Mouse (Mus musculus) heart, embryonic 12.5 days (tissue): ENCODE data around the gene Dusp13. TPM values are rescaled to one million over a fixed set of nuclear protein-coding genes. Genes with fewer than 3 reads are reported as not detected.

ENCODE experiments used
- ATAC-seq: fragments of 200-750 bp; cut with Nextera tagmentation; 2 replicates; pipeline ENCODE4 v1.8.0; 2017; ENCODE audit warnings: moderate TSS enrichment, moderate library complexity; ENCODE audit not compliant: insufficient number of reproducible peaks, low FRiP score
- H3K27ac ChIP-seq: fragments of 300-500 bp; sonication (generic); 2 replicates; pipeline ENCODE4 v1.5.1; 2016; ENCODE audit warnings: mild to moderate bottlenecking, moderate library complexity; ENCODE audit not compliant: poor library complexity, severe bottlenecking
- H3K27me3 ChIP-seq: fragments of 300-500 bp; sonication (generic); replicated peaks from 2 replicates; pipeline ENCODE4 v1.6.1; 2016; ENCODE audit warnings: mild to moderate bottlenecking, moderate library complexity
- H3K36me3 ChIP-seq: fragments of 300-500 bp; sonication (generic); 2 replicates; pipeline ENCODE4 v1.6.1; 2016; ENCODE audit warnings: mild to moderate bottlenecking, moderate library complexity
- H3K4me1 ChIP-seq: fragments of 300-500 bp; sonication (generic); replicated peaks from 2 replicates; pipeline ENCODE4 v1.6.1; 2016; ENCODE audit warnings: mild to moderate bottlenecking
- H3K4me2 ChIP-seq: fragments of 300-500 bp; sonication (generic); 2 replicates; pipeline ENCODE4 v1.6.1; 2016; ENCODE audit warnings: mild to moderate bottlenecking, moderate library complexity
- H3K4me3 ChIP-seq: fragments of 300-500 bp; sonication (generic); 2 replicates; pipeline ENCODE4 v1.5.1; 2016; ENCODE audit warnings: mild to moderate bottlenecking
- H3K9ac ChIP-seq: fragments of 300-500 bp; sonication (generic); 2 replicates; pipeline ENCODE4 v1.6.1; 2016; ENCODE audit warnings: mild to moderate bottlenecking, moderate library complexity
- H3K9me3 ChIP-seq: fragments of 300-500 bp; sonication (generic); replicated peaks from 2 replicates; pipeline ENCODE4 v1.6.1; 2016; ENCODE audit warnings: mild to moderate bottlenecking, moderate library complexity
- WGBS: fragments of 180-500 bp; shearing (Covaris S2); methylation state at CpG from one replicate; pipeline ENCODE4 v1.1.7; 2016; 5-methylcytosine and 5-hydroxymethylcytosine counted together
- polyA plus RNA-seq: library from polyadenylated mRNA; unstranded; fragments of >200 nt; fragmentation: Nextera tagmentation; extraction: Ambion mirVana; gene quantifications from 2 replicates; pipeline ENCODE4 v1.2.1, GENCODE M21; 2016

The Dusp13 gene
- 0.23 TPM in 1 of 2 replicates, not detected in the other for polyA plus RNA-seq

- Histone ChIP-seq H3K9ac (peak within 1 kb of the TSS; percentile 92), H3K4me3 (peak within 1 kb of the TSS; percentile 91), H3K36me3 (no peaks in the 10 kb centered on the region), H3K9me3 (no peaks in the 10 kb centered on the region), H3K4me2 (peak within 1 kb of the TSS; percentile 71), H3K27ac (peak within 1 kb of the TSS; percentile 87), H3K4me1 (peaks cover 13% of the 10 kb centered on the region), H3K27me3 (no peaks in the 10 kb centered on the region)
- ATAC-seq: peak; percentile 81
- WGBS: under 1% methylated on average over 26 of the region's 26 CpGs
These were observed at the start of gene Dusp13 for GRCm38 (mm10) chr14:21750881-21751542. TSS of gene Dusp13 (minus strand) at chr14:21751181.

- Histone ChIP-seq H3K9me3 (no peaks in the 10 kb centered on the region), H3K9ac (no peak overlapping the region), H3K27me3 (no peaks in the 10 kb centered on the region), H3K4me2 (no peak overlapping the region), H3K27ac (no peak overlapping the region), H3K4me1 (no peaks in the 10 kb centered on the region), H3K36me3 (peaks cover 20% of the 10 kb centered on the region), H3K4me3 (no peak overlapping the region)
- WGBS: 90% methylated on average over 4 of the region's 4 CpGs
- no peak for ATAC-seq
These were observed 49.7 kb upstream of the Dusp13 start for GRCm38 (mm10) chr14:21800641-21801040.

GRCm38 (mm10) chr14:21792250-21792649 is 41.3 kb upstream of the Dusp13 start:
- no peaks in the 10 kb centered on the region for H3K9me3 ChIP-seq
- H3K4me3 ChIP-seq: no peak overlapping the region
- no peak overlapping the region for H3K27ac ChIP-seq
- H3K36me3 ChIP-seq: peaks cover 49% of the 10 kb centered on the region
- H3K4me2 ChIP-seq: no peak overlapping the region
- no peak for ATAC-seq
- WGBS: 90% methylated on average over 6 of the region's 6 CpGs
- no peaks in the 10 kb centered on the region for H3K4me1 ChIP-seq
- no peaks in the 10 kb centered on the region for H3K27me3 ChIP-seq
- no peak overlapping the region for H3K9ac ChIP-seq

DNA sequence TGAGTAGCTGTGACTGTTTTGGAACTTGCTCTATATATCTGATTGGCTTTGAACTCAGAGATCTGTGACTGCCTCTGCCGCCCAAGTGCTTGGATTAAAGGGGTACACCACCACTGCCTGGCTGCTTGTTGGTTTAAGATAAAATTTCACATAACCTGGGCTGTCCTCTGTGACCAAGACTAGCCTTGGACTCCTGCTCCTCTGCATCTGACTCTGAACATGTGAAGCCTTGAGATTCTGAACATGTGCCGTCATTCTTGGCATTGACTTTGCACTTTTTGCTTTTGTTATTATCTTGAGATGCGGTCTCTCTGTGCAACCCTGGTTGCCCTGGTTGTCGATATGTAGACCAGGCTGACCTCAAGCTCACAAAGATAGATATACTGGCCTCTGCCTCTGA is 40.7 kb upstream of the Dusp13 start:
- H3K27me3 ChIP-seq: no peaks in the 10 kb centered on the region
- no peak overlapping the region for H3K9ac ChIP-seq
- 83% methylated on average over 4 of the region's 4 CpGs for WGBS
- H3K4me3 ChIP-seq: no peak overlapping the region
- no peaks in the 10 kb centered on the region for H3K9me3 ChIP-seq
- ATAC-seq: no peak
- no peaks in the 10 kb centered on the region for H3K4me1 ChIP-seq
- H3K27ac ChIP-seq: no peak overlapping the region
- no peak overlapping the region for H3K4me2 ChIP-seq
- H3K36me3 ChIP-seq: peaks cover 49% of the 10 kb centered on the region

GRCm38 (mm10) chr14:21790585-21791251 is 39.7 kb upstream of the Dusp13 start:
- no peak for ATAC-seq
- Histone ChIP-seq H3K27me3 (no peaks in the 10 kb centered on the region), H3K4me3 (no peak overlapping the region), H3K4me1 (0 out of 2 replicates have a peak, but pooled peaks cover 3% of the 10 kb centered on the region), H3K27ac (no peak overlapping the region), H3K4me2 (no peak overlapping the region), H3K9me3 (no peaks in the 10 kb centered on the region), H3K9ac (no peak overlapping the region), H3K36me3 (peaks cover 54% of the 10 kb centered on the region)
- 87% methylated on average over 9 of the region's 9 CpGs for WGBS

DNA sequence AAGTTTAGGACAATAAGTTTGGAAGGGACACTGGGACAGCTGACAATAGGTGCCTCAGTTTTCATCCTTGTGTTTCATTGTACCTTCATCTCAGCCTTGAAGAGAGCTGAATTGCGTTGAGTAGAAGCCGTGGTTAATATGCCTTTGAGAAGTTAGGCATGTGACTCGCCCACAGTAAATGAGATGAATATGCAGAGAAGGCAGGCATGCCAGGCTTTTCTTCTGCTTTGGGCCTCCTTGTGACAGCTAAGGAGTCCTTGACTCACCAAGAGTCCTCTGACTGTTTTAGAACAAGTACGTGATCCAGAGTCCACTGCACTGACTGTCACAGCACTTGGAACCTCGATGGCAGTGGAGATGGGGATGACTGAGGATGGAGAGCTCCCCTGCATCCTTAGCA is 37.1 kb upstream of the Dusp13 start:
- Histone ChIP-seq H3K27me3 (no peaks in the 10 kb centered on the region), H3K36me3 (peaks cover 52% of the 10 kb centered on the region), H3K4me1 (0 out of 2 replicates have a peak, but pooled peaks cover 3% of the 10 kb centered on the region), H3K4me3 (no peak overlapping the region), H3K9me3 (no peaks in the 10 kb centered on the region), H3K27ac (no peak overlapping the region), H3K9ac (no peak overlapping the region), H3K4me2 (no peak overlapping the region)
- 91% methylated on average over 5 of the region's 5 CpGs for WGBS
- ATAC-seq: no peak

DNA sequence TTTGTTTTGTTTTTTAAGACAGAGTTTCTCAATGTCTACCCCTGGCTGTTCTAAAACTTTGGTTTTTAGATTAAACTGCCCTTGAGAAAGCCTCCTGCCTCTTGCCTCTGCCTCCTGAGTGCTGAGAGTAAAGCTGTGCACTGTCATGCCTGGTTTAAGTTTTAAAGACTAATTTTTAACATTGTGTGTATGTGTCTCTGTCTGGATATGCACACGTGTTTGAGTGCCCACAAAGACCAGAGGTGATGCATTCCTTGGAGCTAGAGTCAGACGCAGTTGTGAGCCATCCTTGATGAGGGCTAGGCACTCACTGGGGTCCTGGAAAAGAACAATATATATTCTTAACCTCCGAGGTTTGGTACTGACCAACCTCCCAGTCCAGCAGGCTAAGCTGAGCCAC is 36.4 kb upstream of the Dusp13 start:
- Histone ChIP-seq H3K36me3 (peaks cover 45% of the 10 kb centered on the region), H3K4me2 (no peak overlapping the region), H3K27me3 (no peaks in the 10 kb centered on the region), H3K27ac (no peak overlapping the region), H3K9me3 (no peaks in the 10 kb centered on the region), H3K9ac (no peak overlapping the region), H3K4me3 (no peak overlapping the region), H3K4me1 (0 out of 2 replicates have a peak, but pooled peaks cover 3% of the 10 kb centered on the region)
- no peak for ATAC-seq
- WGBS: 83% methylated on average over 3 of the region's 3 CpGs

- Histone ChIP-seq H3K27me3 (no peaks in the 10 kb centered on the region), H3K9ac (no peak overlapping the region), H3K9me3 (no peaks in the 10 kb centered on the region), H3K4me1 (0 out of 2 replicates have a peak, but pooled peaks cover 3% of the 10 kb centered on the region), H3K4me3 (no peak overlapping the region), H3K27ac (no peak overlapping the region), H3K4me2 (no peak overlapping the region), H3K36me3 (peaks cover 49% of the 10 kb centered on the region)
- ATAC-seq: no peak
- 75% methylated on average over 4 of the region's 4 CpGs for WGBS
These were observed 35.5 kb upstream of the Dusp13 start for GRCm38 (mm10) chr14:21786500-21786899.

GRCm38 (mm10) chr14:21776201-21776600 is 25.2 kb upstream of the Dusp13 start:
- no peak for ATAC-seq
- no peaks in the 10 kb centered on the region for H3K27me3 ChIP-seq
- H3K4me3 ChIP-seq: no peak overlapping the region
- H3K4me1 ChIP-seq: peaks cover 6% of the 10 kb centered on the region; the same call in 1 of the 2 replicates
- WGBS: 87% methylated on average over 4 of the region's 4 CpGs
- H3K9me3 ChIP-seq: 0 out of 2 replicates have a peak, but pooled peaks cover 2% of the 10 kb centered on the region
- no peak overlapping the region for H3K9ac ChIP-seq
- peaks cover 42% of the 10 kb centered on the region for H3K36me3 ChIP-seq
- no peak overlapping the region for H3K27ac ChIP-seq
- H3K4me2 ChIP-seq: no peak overlapping the region

GRCm38 (mm10) chr14:21773946-21774345 is 23.0 kb upstream of the Dusp13 start:
- Histone ChIP-seq H3K27ac (no peak overlapping the region), H3K9ac (no peak overlapping the region), H3K4me2 (no peak overlapping the region), H3K4me1 (peaks cover 8% of the 10 kb centered on the region; the same call in 1 of the 2 replicates), H3K9me3 (0 out of 2 replicates have a peak, but pooled peaks cover 2% of the 10 kb centered on the region), H3K27me3 (no peaks in the 10 kb centered on the region), H3K36me3 (peaks cover 24% of the 10 kb centered on the region), H3K4me3 (no peak overlapping the region)
- 77% methylated on average over 2 of the region's 2 CpGs for WGBS
- no peak for ATAC-seq

- H3K4me1 ChIP-seq: peaks cover 13% of the 10 kb centered on the region
- ATAC-seq: no peak
- H3K36me3 ChIP-seq: peaks cover 19% of the 10 kb centered on the region
- no peak overlapping the region for H3K4me2 ChIP-seq
- H3K27me3 ChIP-seq: no peaks in the 10 kb centered on the region
- no peaks in the 10 kb centered on the region for H3K9me3 ChIP-seq
- no peak overlapping the region for H3K4me3 ChIP-seq
- H3K9ac ChIP-seq: no peak overlapping the region
- no peak overlapping the region for H3K27ac ChIP-seq
- WGBS: 80% methylated on average over 11 of the region's 11 CpGs
These were observed 21.7 kb upstream of the Dusp13 start for GRCm38 (mm10) chr14:21772506-21773281.
